Mouse (Mus musculus) embryonic fibroblast, embryonic 13.5 days (primary cell): Measurements from ENCODE around the gene Sowahc.

Source experiments
- CTCF ChIP-seq: IDR thresholded peaks from 2 replicates; pipeline ENCODE4 v1.5.1; 2011; ENCODE audit warnings: mild to moderate bottlenecking, control low read depth, low read length, moderate library complexity, borderline replicate concordance; ENCODE audit not compliant: insufficient read depth
- POLR2A ChIP-seq: IDR thresholded peaks from 2 replicates; pipeline ENCODE4 v1.6.1; 2011; ENCODE audit warnings: low read depth, mild to moderate bottlenecking, control low read depth, low read length, moderate library complexity

GRCm38 (mm10) chr10:59249531-59249930 lies 27.8 kb downstream of the Sowahc start:
- TF ChIP-seq CTCF (no peak), POLR2A (no peak)
